Mouse (Mus musculus) intestine, embryonic 14.5 days (tissue): ENCODE data around the gene Serp2. TPM values are rescaled to one million over a fixed set of nuclear protein-coding genes. Genes with fewer than 3 reads are reported as not detected.

Experiments used
- ATAC-seq: fragments of 200-750 bp; cut with Nextera tagmentation; replicated peaks from 2 replicates; pipeline ENCODE4 v1.8.0; 2017; ENCODE audit warnings: low read depth, moderate number of reproducible peaks, moderate TSS enrichment, moderate library complexity; ENCODE audit not compliant: low FRiP score, low TSS enrichment
- DNase-seq: peaks from one replicate; pipeline ENCODE4 v3.0.0-alpha.2; 2018; ENCODE audit warnings: low spot score
- H3K27ac ChIP-seq: fragments of 300-500 bp; sonication (generic); 2 replicates; pipeline ENCODE4 v1.5.1; 2014; ENCODE audit warnings: low read depth, mild to moderate bottlenecking, control low read depth
- H3K27me3 ChIP-seq: fragments of 300-500 bp; sonication (generic); replicated peaks from 2 replicates; pipeline ENCODE4 v1.6.1; 2014; ENCODE audit warnings: low read length, control low read depth; ENCODE audit not compliant: control insufficient read depth, insufficient read depth
- H3K36me3 ChIP-seq: fragments of 300-500 bp; sonication (generic); 2 replicates; pipeline ENCODE4 v1.6.1; 2014; ENCODE audit warnings: low read length, control low read depth; ENCODE audit not compliant: control insufficient read depth, insufficient read depth
- H3K4me1 ChIP-seq: fragments of 300-500 bp; sonication (generic); replicated peaks from 2 replicates; pipeline ENCODE4 v1.6.1; 2014; ENCODE audit warnings: low read length, control low read depth, mixed read lengths; ENCODE audit not compliant: control insufficient read depth, insufficient read depth
- H3K4me2 ChIP-seq: fragments of 300-500 bp; sonication (generic); 2 replicates; pipeline ENCODE4 v1.6.1; 2014; ENCODE audit warnings: low read length
- H3K4me3 ChIP-seq: fragments of 300-500 bp; sonication (generic); 2 replicates; pipeline ENCODE4 v1.5.1; 2014; ENCODE audit warnings: low read depth, low read length, control low read depth, mixed read lengths
- H3K9ac ChIP-seq: fragments of 300-500 bp; sonication (generic); 2 replicates; pipeline ENCODE4 v1.6.1; 2014; ENCODE audit warnings: mild to moderate bottlenecking, low read length
- H3K9me3 ChIP-seq: fragments of 300-500 bp; sonication (generic); 2 replicates; pipeline ENCODE4 v1.6.1; 2016; ENCODE audit warnings: low read length, control low read depth; ENCODE audit not compliant: control insufficient read depth
- WGBS: fragments of 180-500 bp; shearing (Covaris S2); extraction: QIAGEN DNeasy Blood & Tissue Kit; methylation state at CpG from one replicate; pipeline ENCODE4 v1.1.7; 2014; 5-methylcytosine and 5-hydroxymethylcytosine counted together
- polyA plus RNA-seq: library from polyadenylated mRNA; unstranded; fragments of >200 nt; fragmentation: Nextera tagmentation; extraction: Ambion mirVana; gene quantifications from 2 replicates; pipeline ENCODE4 v1.2.1, GENCODE M21; 2014

Gene Serp2
- polyA plus RNA-seq, 1 experiment from 2014 or later: 13.6 TPM

DNA sequence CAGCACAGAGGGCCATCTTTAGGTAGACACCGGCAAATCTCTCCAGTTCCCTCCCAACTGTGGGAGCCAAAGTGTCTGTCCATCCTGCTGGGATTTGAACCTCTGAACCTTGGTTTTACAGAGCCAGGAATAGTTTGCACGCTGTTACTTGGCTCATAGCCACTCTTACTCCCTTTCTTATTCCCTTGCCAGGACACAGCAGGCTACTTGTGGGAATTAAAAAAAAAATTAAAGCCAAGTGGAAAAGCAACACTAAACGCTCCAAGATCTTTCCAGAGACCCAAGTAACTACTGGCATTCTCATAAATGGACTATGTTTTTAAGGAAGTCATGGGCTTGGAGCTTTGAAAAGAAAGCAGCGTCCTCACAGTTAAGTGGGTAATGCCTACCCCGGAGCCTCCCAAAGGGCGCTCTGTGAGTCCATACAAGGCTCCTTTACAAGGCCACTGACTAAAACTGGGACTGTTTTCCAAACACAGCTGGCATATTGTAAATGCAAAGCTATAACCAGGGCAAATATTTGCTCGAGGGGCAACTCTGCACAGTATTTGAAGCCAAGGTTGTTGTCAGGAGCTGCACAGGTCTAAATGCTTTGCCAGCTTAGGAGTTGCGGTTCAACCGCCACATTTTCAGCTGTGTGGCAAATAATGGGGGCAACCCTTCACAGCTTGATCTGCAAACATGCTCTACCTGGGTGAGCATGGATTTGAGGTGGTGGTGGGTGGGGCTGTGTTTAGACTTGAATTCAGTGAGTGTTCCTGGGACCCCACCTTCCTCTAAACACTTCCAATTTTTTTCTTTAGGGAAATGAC is 38.6 kb upstream of the Serp2 start:
- Histone ChIP-seq H3K27ac (no peak overlapping the region), H3K4me3 (no peak overlapping the region), H3K36me3 (no peaks in the 10 kb centered on the region), H3K4me1 (peaks cover 41% of the 10 kb centered on the region), H3K9ac (no peak overlapping the region), H3K9me3 (no peaks in the 10 kb centered on the region), H3K4me2 (no peak overlapping the region), H3K27me3 (no peaks in the 10 kb centered on the region)
- 52% methylated on average over 9 of the region's 9 CpGs for WGBS
- DNase-seq: no peak
- no peak for ATAC-seq

DNA sequence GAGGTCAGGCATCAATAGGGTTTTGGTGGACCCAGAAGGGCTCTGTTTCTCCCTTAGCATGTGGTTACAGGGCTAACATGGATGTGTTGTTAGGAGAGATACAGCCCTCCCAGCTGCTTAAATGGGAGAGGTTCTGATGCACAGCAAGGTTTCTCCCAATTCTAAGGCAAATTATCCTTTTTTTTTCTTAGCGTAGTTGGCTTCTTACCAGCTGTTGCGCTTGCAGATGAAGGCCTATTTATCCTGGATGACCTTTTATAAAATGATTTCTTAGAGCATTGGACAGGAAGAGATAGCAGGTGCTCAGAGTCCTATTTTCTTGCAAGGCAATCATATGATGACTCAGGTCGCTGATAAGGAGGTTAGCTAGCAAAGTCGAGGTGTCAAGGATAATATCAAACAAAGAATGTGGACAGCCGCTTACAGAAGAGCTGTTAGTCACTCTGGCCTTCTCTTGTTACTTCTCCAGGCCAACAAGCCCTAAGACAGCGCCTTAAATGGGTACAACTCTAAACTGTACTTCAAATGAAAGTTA is 37.7 kb upstream of the Serp2 start:
- DNase-seq: no peak
- H3K27ac ChIP-seq: no peak overlapping the region
- no peak for ATAC-seq

DNA sequence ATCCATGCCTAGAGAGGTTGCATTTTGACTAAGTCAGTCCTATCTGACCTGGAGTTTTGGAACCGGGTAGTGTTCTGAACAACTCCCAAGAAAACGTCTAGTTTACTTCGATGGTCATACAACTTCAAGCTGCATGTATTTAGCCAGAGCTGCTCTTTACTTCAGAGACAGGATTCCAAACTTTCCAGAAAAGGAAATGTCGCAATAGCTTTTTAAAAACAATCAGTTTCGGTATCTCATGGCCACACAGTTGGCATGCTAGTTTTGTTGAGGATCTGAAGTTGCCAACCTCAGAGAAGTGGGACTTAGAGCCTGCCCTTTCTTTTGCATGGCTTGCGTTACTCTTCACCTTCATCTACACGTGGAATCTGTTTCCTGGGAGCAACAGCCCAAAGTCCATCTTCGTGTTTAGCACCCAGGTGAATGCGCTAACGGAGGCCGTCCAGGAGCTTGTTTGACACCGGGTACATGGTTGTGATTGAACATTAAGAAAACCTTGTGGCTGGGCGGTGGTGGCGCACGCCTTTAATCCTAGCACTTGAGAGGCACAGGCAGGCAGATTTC is 37.0 kb upstream of the Serp2 start:
- Histone ChIP-seq H3K27me3 (no peaks in the 10 kb centered on the region), H3K9me3 (no peaks in the 10 kb centered on the region), H3K36me3 (no peaks in the 10 kb centered on the region), H3K4me2 (no peak overlapping the region), H3K27ac (no peak overlapping the region), H3K9ac (no peak overlapping the region), H3K4me3 (no peak overlapping the region), H3K4me1 (peaks cover 32% of the 10 kb centered on the region)
- no peak for ATAC-seq
- 87% methylated on average over 15 of the region's 15 CpGs for WGBS
- no peak for DNase-seq

More for the DNA sequence above, 37.7 kb upstream of the Serp2 start:
- no peak overlapping the region for H3K9ac ChIP-seq
- no peaks in the 10 kb centered on the region for H3K36me3 ChIP-seq
- H3K4me2 ChIP-seq: no peak overlapping the region
- H3K4me3 ChIP-seq: no peak overlapping the region
- WGBS: 56% methylated on average over 6 of the region's 6 CpGs
- H3K9me3 ChIP-seq: no peaks in the 10 kb centered on the region
- H3K27me3 ChIP-seq: no peaks in the 10 kb centered on the region
- peaks cover 39% of the 10 kb centered on the region for H3K4me1 ChIP-seq

DNA sequence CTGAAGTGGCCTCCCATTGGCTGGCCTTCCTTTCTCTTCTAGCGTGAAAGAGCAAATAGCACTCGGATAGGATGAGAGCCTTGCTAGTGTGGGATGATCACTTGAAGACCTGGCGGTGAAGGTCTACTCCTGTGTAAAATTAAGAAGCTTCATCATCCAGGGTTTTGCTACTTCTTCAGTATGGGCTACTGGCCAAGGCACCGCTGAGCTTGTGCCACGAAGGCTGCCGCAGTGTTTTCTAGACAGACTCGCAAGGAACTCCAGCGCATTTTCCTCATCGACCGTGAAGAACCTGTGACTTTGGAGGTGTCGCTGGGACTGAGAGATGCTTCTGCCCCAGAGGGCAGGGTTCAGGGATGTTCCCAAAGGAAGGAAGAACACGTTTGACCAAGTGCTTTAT is 36.0 kb upstream of the Serp2 start:
- Histone ChIP-seq H3K9me3 (no peaks in the 10 kb centered on the region), H3K27me3 (no peaks in the 10 kb centered on the region), H3K9ac (no peak overlapping the region), H3K36me3 (no peaks in the 10 kb centered on the region), H3K4me3 (no peak overlapping the region), H3K4me1 (peaks cover 22% of the 10 kb centered on the region), H3K4me2 (no peak overlapping the region), H3K27ac (no peak overlapping the region)
- 91% methylated on average over 12 of the region's 12 CpGs for WGBS
- no peak for ATAC-seq
- DNase-seq: no peak

DNA sequence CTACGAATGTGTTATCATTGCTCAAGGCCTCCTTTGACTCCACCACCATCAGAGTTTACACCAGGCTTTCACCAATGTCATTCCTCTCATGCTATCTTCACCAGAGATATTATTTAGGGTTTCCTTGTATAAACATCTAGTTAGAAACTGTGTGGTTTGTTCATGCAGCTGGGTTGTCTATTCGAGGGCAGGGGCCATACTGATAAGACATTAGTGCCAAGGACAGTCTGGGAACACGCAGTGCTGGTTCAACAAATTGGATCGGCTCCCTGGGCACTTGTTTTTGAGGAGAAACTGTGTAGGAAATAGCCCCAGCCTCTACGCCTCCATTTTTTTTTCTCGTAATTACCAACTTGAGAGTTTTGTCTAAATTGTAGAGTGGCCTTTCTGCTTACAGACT is 35.4 kb upstream of the Serp2 start:
- no peak for DNase-seq
- H3K4me3 ChIP-seq: no peak overlapping the region
- WGBS: 66% methylated on average over 6 of the region's 6 CpGs
- H3K36me3 ChIP-seq: no peaks in the 10 kb centered on the region
- H3K9me3 ChIP-seq: no peaks in the 10 kb centered on the region
- no peak overlapping the region for H3K9ac ChIP-seq
- H3K27me3 ChIP-seq: no peaks in the 10 kb centered on the region
- no peak for ATAC-seq
- no peak overlapping the region for H3K4me2 ChIP-seq
- no peak overlapping the region for H3K27ac ChIP-seq
- peaks cover 21% of the 10 kb centered on the region for H3K4me1 ChIP-seq

DNA sequence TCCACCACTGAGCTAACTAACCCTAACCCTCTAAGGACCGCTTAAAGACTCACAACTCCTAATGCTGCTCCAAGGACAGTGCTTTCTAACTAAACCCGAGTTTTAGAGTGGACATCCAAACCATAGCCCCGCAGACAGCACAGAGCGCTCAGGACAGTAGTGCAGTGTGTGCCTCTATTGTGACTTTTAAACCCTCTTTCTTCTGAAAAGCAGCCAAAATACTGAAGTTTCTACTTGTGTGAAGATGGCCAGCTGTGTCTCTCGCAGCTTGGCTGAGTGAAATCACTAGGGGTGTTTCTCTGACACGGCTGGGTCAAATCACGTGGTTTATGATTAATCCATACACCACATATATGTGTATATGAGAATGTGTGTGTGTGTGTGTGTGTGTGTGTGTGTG is 33.4 kb upstream of the Serp2 start:
- no peaks in the 10 kb centered on the region for H3K36me3 ChIP-seq
- H3K27ac ChIP-seq: peak overlapping the region; percentile 8
- ATAC-seq: 0 out of 2 replicates have a peak, but pooled peaks have one; percentile 13

DNA sequence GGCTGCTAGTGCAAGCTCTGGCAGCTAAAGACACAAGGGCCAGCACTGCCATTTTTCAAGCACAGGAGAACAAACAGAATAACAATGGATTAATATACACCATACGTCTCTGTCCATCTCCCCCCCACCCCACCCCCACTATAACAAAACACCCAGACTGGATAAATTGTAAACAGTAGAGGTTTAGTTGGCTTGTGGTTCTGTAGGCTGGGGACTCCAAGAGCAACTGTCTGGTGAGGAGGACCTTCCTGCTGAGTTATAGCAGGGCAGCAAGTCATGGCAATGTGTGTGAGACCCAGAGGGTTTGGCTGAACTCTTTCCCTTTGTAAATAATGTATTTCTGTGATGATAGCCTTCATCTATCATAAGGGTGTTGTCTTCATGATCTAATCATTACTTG is 33.0 kb upstream of the Serp2 start:
- no peak overlapping the region for H3K4me3 ChIP-seq
- H3K9ac ChIP-seq: no peak overlapping the region
- H3K9me3 ChIP-seq: no peaks in the 10 kb centered on the region
- H3K27ac ChIP-seq: peak overlapping the region; percentile 8
- no peaks in the 10 kb centered on the region for H3K36me3 ChIP-seq
- ATAC-seq (0 out of 2 replicates have a peak, but pooled peaks have one; percentile 18), DNase-seq (no peak)
- 54% methylated on average over 1 of the region's 1 CpGs for WGBS
- no peak overlapping the region for H3K4me2 ChIP-seq
- peaks cover 17% of the 10 kb centered on the region for H3K4me1 ChIP-seq
- no peaks in the 10 kb centered on the region for H3K27me3 ChIP-seq

More for the DNA sequence above, 33.4 kb upstream of the Serp2 start:
- Histone ChIP-seq H3K27me3 (no peaks in the 10 kb centered on the region), H3K4me1 (peaks cover 20% of the 10 kb centered on the region), H3K4me2 (no peak overlapping the region), H3K4me3 (no peak overlapping the region), H3K9me3 (no peaks in the 10 kb centered on the region), H3K9ac (no peak overlapping the region)
- DNase-seq: no peak
- WGBS: 52% methylated on average over 7 of the region's 7 CpGs

DNA sequence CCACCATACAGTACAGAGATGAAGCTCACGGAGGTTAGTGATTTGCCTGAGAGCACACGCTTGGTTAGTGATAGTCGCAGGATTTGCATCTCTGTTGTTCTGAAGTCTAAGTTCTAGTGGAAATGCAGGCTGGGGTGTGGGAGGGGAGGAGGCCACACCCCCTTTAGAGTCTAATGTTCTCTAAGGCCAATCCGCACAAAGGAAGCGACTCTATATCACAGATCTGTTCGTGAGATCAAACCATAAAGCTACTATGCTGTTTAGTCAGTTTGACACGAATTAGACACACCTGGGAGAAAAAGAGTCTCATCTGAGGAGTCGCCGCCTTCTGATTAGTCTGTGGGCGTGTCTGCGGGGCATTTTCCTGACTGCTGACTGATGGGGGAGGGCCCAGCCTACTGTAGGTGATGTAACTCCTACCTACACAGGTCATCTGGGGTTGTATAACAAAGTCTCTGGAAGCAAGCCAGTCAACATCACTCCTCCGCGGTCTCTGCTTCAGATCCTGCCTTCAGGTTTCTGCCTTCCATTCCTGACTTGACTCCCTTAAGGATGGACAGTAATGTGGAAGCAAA is 29.2 kb upstream of the Serp2 start:
- H3K4me2 ChIP-seq: no peak overlapping the region
- ATAC-seq: peak; percentile 53
- WGBS: 41% methylated on average over 13 of the region's 13 CpGs

More for the DNA sequence above, 29.2 kb upstream of the Serp2 start:
- H3K27ac ChIP-seq: no peak overlapping the region
- no peak overlapping the region for H3K4me3 ChIP-seq
- no peaks in the 10 kb centered on the region for H3K9me3 ChIP-seq
- peaks cover 15% of the 10 kb centered on the region for H3K4me1 ChIP-seq
- DNase-seq: no peak
- H3K36me3 ChIP-seq: no peaks in the 10 kb centered on the region
- no peak overlapping the region for H3K9ac ChIP-seq
- no peaks in the 10 kb centered on the region for H3K27me3 ChIP-seq
